ENCODE assay signal across 14 mouse cellular contexts in the genomic region with DNA sequence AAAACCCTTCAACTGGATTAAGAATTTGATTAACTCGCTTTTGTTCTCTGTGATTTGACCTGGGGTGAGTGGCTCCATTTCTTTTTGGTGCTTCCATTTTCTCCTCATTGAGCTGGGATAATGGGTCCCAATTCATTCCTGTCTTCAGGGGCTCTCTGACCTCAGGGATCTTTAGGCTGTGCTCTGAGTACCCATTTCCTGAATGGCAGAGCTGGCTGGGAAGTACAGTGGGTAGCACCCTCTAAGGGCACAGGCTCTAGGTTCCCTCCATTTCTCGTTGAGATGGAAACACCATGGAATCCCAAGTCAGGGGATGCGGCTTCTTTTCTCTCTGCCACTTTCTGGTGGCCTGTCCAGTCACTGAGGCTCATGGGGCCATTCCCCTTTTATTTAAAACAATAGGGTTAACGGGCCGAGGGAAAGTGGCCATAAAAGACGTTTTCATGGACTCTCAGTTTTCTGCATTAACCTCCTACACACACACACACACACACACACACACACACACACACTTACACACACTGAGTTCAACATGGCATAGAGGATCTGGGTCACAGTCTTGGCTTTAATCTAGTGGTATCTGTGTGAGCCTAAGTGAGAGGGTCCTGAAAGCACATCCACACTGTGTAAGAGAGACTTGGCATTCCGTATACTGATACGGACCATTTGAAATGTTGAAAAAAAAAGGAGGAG.
DNase-seq lines count a peak whose midpoint lies in the region; ATAC-seq and TF ChIP-seq lines count a peak whose summit lies in the region.
"Had no signal": no experiment of that assay in that cellular context is flagged by ENCODE, and none has a peak within 500 bp of the region (broad histone marks: within the 10 kb centered on the region; RNA-seq: fewer than 3 reads in every experiment).

No protein-coding gene starts in this region.

- 0 out of 2 replicates have a peak, but pooled peaks have one; percentile 33 for ATAC-seq in forebrain, embryonic 12.5 days (ENCODE audit: low FRiP score)
- ATAC-seq in forebrain, embryonic 13.5 days = no peak
- 0 out of 2 replicates have a peak, but pooled peaks have one; percentile 26 for ATAC-seq in lung, embryonic 14.5 days (ENCODE audit: insufficient read depth)
- no peak for ATAC-seq in embryonic facial prominence, embryonic 11.5 days (replicated peaks; ENCODE audit: insufficient number of reproducible peaks, low FRiP score, low TSS enrichment, low read depth)
- peak; percentile 43 for ATAC-seq in neural tube, embryonic 11.5 days (ENCODE audit: insufficient read depth, low FRiP score, low TSS enrichment)

- no peak overlapping the region for H3K4me3 ChIP-seq in forebrain, embryonic 12.5 days (replicated peaks)
- H3K4me3 ChIP-seq in forebrain, embryonic 13.5 days = no peak overlapping the region
- no peak overlapping the region for H3K4me3 ChIP-seq in lung, embryonic 14.5 days (ENCODE audit: low read depth, low read length)
- H3K4me3 ChIP-seq in embryonic facial prominence, embryonic 11.5 days (ENCODE audit: low read depth, low read length) = no peak overlapping the region
- H3K4me3 ChIP-seq in neural tube, embryonic 11.5 days (ENCODE audit: low read depth, low read length) = no peak overlapping the region

- no peaks in the 10 kb centered on the region for H3K9me3 ChIP-seq in forebrain, embryonic 12.5 days
- H3K9me3 ChIP-seq in forebrain, embryonic 13.5 days (replicated peaks) = no peaks in the 10 kb centered on the region
- no peaks in the 10 kb centered on the region for H3K9me3 ChIP-seq in lung, embryonic 14.5 days (ENCODE audit: low read depth, low read length)
- no peaks in the 10 kb centered on the region for H3K9me3 ChIP-seq in embryonic facial prominence, embryonic 11.5 days (replicated peaks; ENCODE audit: control insufficient read depth, low read length)
- no peaks in the 10 kb centered on the region for H3K9me3 ChIP-seq in neural tube, embryonic 11.5 days (ENCODE audit: control insufficient read depth, low read length)

- H3K4me2 ChIP-seq in forebrain, embryonic 12.5 days = no peak overlapping the region
- no peak overlapping the region for H3K4me2 ChIP-seq in forebrain, embryonic 13.5 days
- no peak overlapping the region; the same call in 1 of the 2 replicates for H3K4me2 ChIP-seq in lung, embryonic 14.5 days
- no peak overlapping the region for H3K4me2 ChIP-seq in embryonic facial prominence, embryonic 11.5 days (ENCODE audit: low read depth, low read length)
- peak overlapping the region; percentile 35 for H3K4me2 ChIP-seq in neural tube, embryonic 11.5 days (ENCODE audit: low read depth)
- H3K4me2 ChIP-seq: liver, embryonic 11.5 days had no signal

- peaks cover 29% of the 10 kb centered on the region for H3K4me1 ChIP-seq in forebrain, embryonic 12.5 days
- peaks cover 28% of the 10 kb centered on the region for H3K4me1 ChIP-seq in forebrain, embryonic 13.5 days
- peaks cover 19% of the 10 kb centered on the region for H3K4me1 ChIP-seq in lung, embryonic 14.5 days (ENCODE audit: insufficient read depth)
- no peaks in the 10 kb centered on the region; the same call in none of the 2 replicates for H3K4me1 ChIP-seq in embryonic facial prominence, embryonic 11.5 days (ENCODE audit: control insufficient read depth, insufficient read depth, low read length)
- H3K4me1 ChIP-seq in neural tube, embryonic 11.5 days (ENCODE audit: control insufficient read depth, insufficient read depth, low read length) = peaks cover 34% of the 10 kb centered on the region

- WGBS in forebrain, embryonic 12.5 days = 9% methylated on average over 8 of the region's 8 CpGs
- WGBS in forebrain, embryonic 13.5 days = 6% methylated on average over 8 of the region's 8 CpGs
- 42% methylated on average over 8 of the region's 8 CpGs for WGBS in lung, embryonic 14.5 days
- WGBS in embryonic facial prominence, embryonic 11.5 days = 25% methylated on average over 8 of the region's 8 CpGs
- 17% methylated on average over 8 of the region's 8 CpGs for WGBS in neural tube, embryonic 11.5 days

- no peak overlapping the region for H3K9ac ChIP-seq in forebrain, embryonic 12.5 days
- H3K9ac ChIP-seq in forebrain, embryonic 13.5 days = no peak overlapping the region
- H3K9ac ChIP-seq in lung, embryonic 14.5 days = no peak overlapping the region
- no peak overlapping the region for H3K9ac ChIP-seq in embryonic facial prominence, embryonic 11.5 days (replicated peaks; ENCODE audit: low read length)
- no peak overlapping the region for H3K9ac ChIP-seq in neural tube, embryonic 11.5 days (ENCODE audit: low read length)

- DNase-seq in lung, embryonic 14.5 days = no peak
- DNase-seq in lung, postnatal 25 days (ENCODE audit: low spot score) = no peak
- peak; percentile 9 for DNase-seq in embryonic facial prominence, embryonic 11.5 days (ENCODE audit: low spot score)
- peak; percentile 51 for DNase-seq in neural tube, embryonic 11.5 days (ENCODE audit: low spot score)
- no peak for DNase-seq in left cerebral cortex, adult 11 months (ENCODE audit: low spot score)
- DNase-seq in lung, postnatal 14 days = no peak
- DNase-seq: cerebellum, adult 9-11 months; heart, adult 18-20 months; heart, postnatal 14 days; kidney, adult 8-10 months; lung, postnatal 36 days had no signal

- no peaks in the 10 kb centered on the region for H3K36me3 ChIP-seq in forebrain, embryonic 12.5 days (replicated peaks)
- H3K36me3 ChIP-seq in forebrain, embryonic 13.5 days (ENCODE audit: poor library complexity, severe bottlenecking) = no peaks in the 10 kb centered on the region
- no peaks in the 10 kb centered on the region for H3K36me3 ChIP-seq in lung, embryonic 14.5 days (ENCODE audit: insufficient read depth)
- H3K36me3 ChIP-seq in embryonic facial prominence, embryonic 11.5 days (replicated peaks; ENCODE audit: control insufficient read depth, insufficient read depth, low read depth, low read length) = no peaks in the 10 kb centered on the region
- no peaks in the 10 kb centered on the region for H3K36me3 ChIP-seq in neural tube, embryonic 11.5 days (ENCODE audit: control insufficient read depth, insufficient read depth, low read length)

- no peak overlapping the region for H3K27ac ChIP-seq in forebrain, embryonic 12.5 days
- no peak overlapping the region for H3K27ac ChIP-seq in forebrain, embryonic 13.5 days
- H3K27ac ChIP-seq in lung, embryonic 14.5 days (ENCODE audit: low read depth) = no peak overlapping the region
- H3K27ac ChIP-seq in embryonic facial prominence, embryonic 11.5 days (replicated peaks; ENCODE audit: low read depth, low read length) = peak overlapping the region; percentile 93
- no peak overlapping the region for H3K27ac ChIP-seq in neural tube, embryonic 11.5 days (ENCODE audit: low read depth, low read length)

- no peak for TF ChIP-seq CTCF in lung, embryonic 14.5 days (IDR thresholded peaks at IDR 0.05; ENCODE audit: low read depth)

- H3K27me3 ChIP-seq in forebrain, embryonic 12.5 days = peaks cover 13% of the 10 kb centered on the region; the same call in 1 of the 2 replicates
- no peaks in the 10 kb centered on the region for H3K27me3 ChIP-seq in forebrain, embryonic 13.5 days
- H3K27me3 ChIP-seq in lung, embryonic 14.5 days (ENCODE audit: insufficient read depth, low read length) = no peaks in the 10 kb centered on the region
- H3K27me3 ChIP-seq in embryonic facial prominence, embryonic 11.5 days (ENCODE audit: control insufficient read depth, insufficient read depth, low read length) = no peaks in the 10 kb centered on the region
- H3K27me3 ChIP-seq in neural tube, embryonic 11.5 days (ENCODE audit: control insufficient read depth, insufficient read depth, low read length) = no peaks in the 10 kb centered on the region

Comparison
In these comparisons a context has a peak if more than half of its experiments do, and no peak if none do; other contexts are left out.
1. ATAC-seq: peak in forebrain, embryonic 12.5 days (single experiment), lung, embryonic 14.5 days (single experiment) and neural tube, embryonic 11.5 days (single experiment); none in forebrain, embryonic 13.5 days (single experiment) and embryonic facial prominence, embryonic 11.5 days (single experiment).
2. DNase-seq: peak in embryonic facial prominence, embryonic 11.5 days (single experiment) and neural tube, embryonic 11.5 days (single experiment); none in lung, embryonic 14.5 days (single experiment), lung, postnatal 25 days (single experiment), left cerebral cortex, adult 11 months (single experiment) and lung, postnatal 14 days (single experiment).